Mouse (Mus musculus): Measurements from ENCODE around the gene Fabp6.

Gene Fabp6

GRCm38 (mm10) chr11:43601440-43601839 lies at the start of gene Fabp6:
Gene Fabp6, minus strand, starts transcription at chr11:43601540.
- in situ Hi-C loops (cut with MboI, MseI) = loop anchor here (10.0 kb wide), 1 partner anchor 807 kb away; no protein-coding TSS in a partner anchor

- in situ Hi-C loops (cut with MboI, MseI) = no loop called here
Observed at GRCm38 (mm10) chr11:43645286-43645685, 43.9 kb upstream of the Fabp6 start.

GRCm38 (mm10) chr11:43643180-43643591 lies 41.8 kb upstream of the Fabp6 start:
- in situ Hi-C loops (cut with MboI, MseI) = no loop called here

- in situ Hi-C loops (cut with MboI, MseI) = no loop called here
Observed at GRCm38 (mm10) chr11:43638486-43638885, 37.1 kb upstream of the Fabp6 start.

- in situ Hi-C loops (cut with MboI, MseI) = no loop called here
Observed at GRCm38 (mm10) chr11:43636761-43637160, 35.4 kb upstream of the Fabp6 start.

- in situ Hi-C loops (cut with MboI, MseI) = no loop called here
Observed at GRCm38 (mm10) chr11:43633658-43634401, 32.5 kb upstream of the Fabp6 start.

- in situ Hi-C loops (cut with MboI, MseI) = no loop called here
Observed at GRCm38 (mm10) chr11:43633165-43633564, 31.8 kb upstream of the Fabp6 start.

GRCm38 (mm10) chr11:43632566-43632965 lies 31.2 kb upstream of the Fabp6 start:
- in situ Hi-C loops (cut with MboI, MseI) = no loop called here

GRCm38 (mm10) chr11:43631645-43632044 lies 30.3 kb upstream of the Fabp6 start:
- in situ Hi-C loops (cut with MboI, MseI) = no loop called here

- in situ Hi-C loops (cut with MboI, MseI) = no loop called here
Observed at GRCm38 (mm10) chr11:43626927-43627645, 25.7 kb upstream of the Fabp6 start.

GRCm38 (mm10) chr11:43626300-43626926 lies 25.1 kb upstream of the Fabp6 start:
- in situ Hi-C loops (cut with MboI, MseI) = no loop called here

- in situ Hi-C loops (cut with MboI, MseI) = no loop called here
Observed at GRCm38 (mm10) chr11:43624341-43624740, 23.0 kb upstream of the Fabp6 start.

- in situ Hi-C loops (cut with MboI, MseI) = no loop called here
Observed at GRCm38 (mm10) chr11:43621769-43622168, 20.4 kb upstream of the Fabp6 start.

- in situ Hi-C loops (cut with MboI, MseI) = no loop called here
Observed at GRCm38 (mm10) chr11:43618403-43618802, 17.1 kb upstream of the Fabp6 start.

GRCm38 (mm10) chr11:43617924-43618323 lies 16.6 kb upstream of the Fabp6 start:
- in situ Hi-C loops (cut with MboI, MseI) = no loop called here

- in situ Hi-C loops (cut with MboI, MseI) = no loop called here
Observed at GRCm38 (mm10) chr11:43612834-43613488, 11.6 kb upstream of the Fabp6 start.

GRCm38 (mm10) chr11:43610662-43611033 lies 9.3 kb upstream of the Fabp6 start:
- in situ Hi-C loops (cut with MboI, MseI) = no loop called here

- in situ Hi-C loops (cut with MboI, MseI) = no loop called here
Observed at GRCm38 (mm10) chr11:43610006-43610661, 8.8 kb upstream of the Fabp6 start.

GRCm38 (mm10) chr11:43608440-43608839 lies 7.1 kb upstream of the Fabp6 start:
- in situ Hi-C loops (cut with MboI, MseI) = loop anchor here (10.0 kb wide), 1 partner anchor 814 kb away; no protein-coding TSS in a partner anchor

- in situ Hi-C loops (cut with MboI, MseI) = loop anchor here (10.0 kb wide), 1 partner anchor 811 kb away; no protein-coding TSS in a partner anchor
Observed at GRCm38 (mm10) chr11:43605859-43606258, 4.5 kb upstream of the Fabp6 start.

GRCm38 (mm10) chr11:43604891-43605290 lies 3.6 kb upstream of the Fabp6 start:
- in situ Hi-C loops (cut with MboI, MseI) = loop anchor here (10.0 kb wide), 1 partner anchor 810 kb away; no protein-coding TSS in a partner anchor
